Mouse (Mus musculus) kidney, adult 2 months (tissue): ENCODE data around the gene Strn4. TPM values are rescaled to one million over a fixed set of nuclear protein-coding genes. Genes with fewer than 3 reads are reported as not detected.

ENCODE experiments used
- DNase-seq: peaks from one replicate; pipeline ENCODE4 v3.0.0; 2021
- H3K27ac ChIP-seq: fragments of 200-500 bp; 2 replicates; pipeline ENCODE4 v1.5.1; 2012; ENCODE audit warnings: low read depth, low read length, control low read depth, inconsistent platforms; ENCODE audit not compliant: insufficient read depth
- H3K27me3 ChIP-seq: fragments of 200-500 bp; replicated peaks from 2 replicates; pipeline ENCODE4 v1.6.1; 2012; ENCODE audit warnings: mild to moderate bottlenecking, moderate library complexity, low read length, inconsistent platforms; ENCODE audit not compliant: control insufficient read depth, insufficient read depth
- H3K36me3 ChIP-seq: fragments of 200-500 bp; 2 replicates; pipeline ENCODE4 v1.6.1; 2012; ENCODE audit warnings: mild to moderate bottlenecking, moderate library complexity, low read length, inconsistent platforms; ENCODE audit not compliant: control insufficient read depth, insufficient read depth
- H3K4me1 ChIP-seq: fragments of 200-500 bp; 2 replicates; pipeline ENCODE4 v1.6.1; 2011; ENCODE audit warnings: low read length; ENCODE audit not compliant: control insufficient read depth, insufficient read depth
- H3K4me3 ChIP-seq: fragments of 200-500 bp; 2 replicates; pipeline ENCODE4 v1.5.1; 2011; ENCODE audit warnings: mild to moderate bottlenecking, low read depth, low read length, control low read depth; ENCODE audit not compliant: insufficient read depth
- CTCF ChIP-seq: fragments of 200-500 bp; conservative IDR thresholded peaks from 2 replicates; pipeline ENCODE4 v1.5.1; 2011; ENCODE audit warnings: low read depth, mild to moderate bottlenecking, control low read depth, low read length, moderate library complexity, mixed read lengths; ENCODE audit not compliant: insufficient read depth, insufficient read length
- POLR2A ChIP-seq: fragments of 200-500 bp; IDR thresholded peaks from one replicate; pipeline ENCODE4 v1.6.1; 2011; ENCODE audit warnings: low read depth, low read length, control low read depth
- WGBS: fragments of 180-500 bp; shearing (Covaris S2); methylation state at CpG from one replicate; pipeline ENCODE4 v1.1.7; 2018; 5-methylcytosine and 5-hydroxymethylcytosine counted together
- polyA plus RNA-seq: library from polyadenylated mRNA; depleted of rRNA; stranded (reverse); fragments of >200 nt; gene quantifications from 2 replicates; pipeline ENCODE4 v1.2.3, GENCODE M21; 2012

Strn4 gene
- polyA plus RNA-seq, 1 experiment, result 94.4 TPM

- H3K36me3 ChIP-seq, result no peaks in the 10 kb centered on the region
- no peak for TF ChIP-seq CTCF
- TF ChIP-seq POLR2A, result no peak
- peak overlapping the region; percentile 83 for H3K4me3 ChIP-seq
- 0 out of 2 replicates have a peak, but pooled peaks cover 5% of the 10 kb centered on the region for H3K4me1 ChIP-seq
- H3K27ac ChIP-seq, result peak overlapping the region; percentile 63
- DNase-seq, result peak; percentile 21
- 44% methylated on average over 11 of the region's 11 CpGs for WGBS
- no peaks in the 10 kb centered on the region for H3K27me3 ChIP-seq
These were observed 26.2 kb downstream of the Strn4 start for GRCm38 (mm10) chr7:16841561-16842560.

GRCm38 (mm10) chr7:16842645-16843063, 27.0 kb downstream of the Strn4 start, which contains the start of gene Prkd2:
Gene Prkd2 (plus strand): TSS chr7:16842902.
- Histone ChIP-seq H3K4me1 (0 out of 2 replicates have a peak, but pooled peaks cover 5% of the 10 kb centered on the region), H3K27me3 (no peaks in the 10 kb centered on the region), H3K36me3 (no peaks in the 10 kb centered on the region), H3K4me3 (peak within 1 kb of the TSS; percentile 83), H3K27ac (peak within 1 kb of the TSS; percentile 67)
- under 1% methylated on average over 32 of the region's 32 CpGs for WGBS
- TF ChIP-seq POLR2A, result peak; percentile 52
- TF ChIP-seq CTCF, result no peak
- DNase-seq, result peak; percentile 95

- WGBS, result 4% methylated on average over 33 of the region's 33 CpGs
- DNase-seq, result peak; percentile 62
- H3K4me3 ChIP-seq, result peak overlapping the region; percentile 83
- TF ChIP-seq CTCF, result no peak
- TF ChIP-seq POLR2A, result no peak
- H3K4me1 ChIP-seq, result 0 out of 2 replicates have a peak, but pooled peaks cover 5% of the 10 kb centered on the region
- H3K27me3 ChIP-seq, result no peaks in the 10 kb centered on the region
- H3K27ac ChIP-seq, result peak overlapping the region; percentile 67
- no peaks in the 10 kb centered on the region for H3K36me3 ChIP-seq
These were observed 27.9 kb downstream of the Strn4 start for GRCm38 (mm10) chr7:16843441-16844171.

- no peaks in the 10 kb centered on the region for H3K36me3 ChIP-seq
- WGBS, result 47% methylated on average over 3 of the region's 3 CpGs
- H3K4me1 ChIP-seq, result 0 out of 2 replicates have a peak, but pooled peaks cover 5% of the 10 kb centered on the region
- H3K4me3 ChIP-seq, result peak overlapping the region; percentile 83
- peak overlapping the region; percentile 73 for H3K27ac ChIP-seq
- peak; percentile 50 for DNase-seq
- TF ChIP-seq CTCF (no peak), POLR2A (no peak)
- H3K27me3 ChIP-seq, result no peaks in the 10 kb centered on the region
These were observed 29.0 kb downstream of the Strn4 start for GRCm38 (mm10) chr7:16844696-16845071.

GRCm38 (mm10) chr7:16845072-16845819, 29.6 kb downstream of the Strn4 start:
- peak; percentile 78 for DNase-seq

GRCm38 (mm10) chr7:16845820-16846167, 30.1 kb downstream of the Strn4 start:
- 33% methylated on average over 10 of the region's 10 CpGs for WGBS
- Histone ChIP-seq H3K4me3 (peak overlapping the region; percentile 83), H3K27me3 (no peaks in the 10 kb centered on the region), H3K4me1 (0 out of 2 replicates have a peak, but pooled peaks cover 5% of the 10 kb centered on the region), H3K27ac (peak overlapping the region; percentile 71), H3K36me3 (no peaks in the 10 kb centered on the region)
- DNase-seq, result no peak
- no peak for TF ChIP-seq POLR2A
- TF ChIP-seq CTCF, result no peak

More at GRCm38 (mm10) chr7:16845072-16845819, 29.6 kb downstream of the Strn4 start:
- Histone ChIP-seq H3K36me3 (no peaks in the 10 kb centered on the region), H3K4me1 (0 out of 2 replicates have a peak, but pooled peaks cover 5% of the 10 kb centered on the region), H3K4me3 (peak overlapping the region; percentile 83), H3K27ac (peak overlapping the region; percentile 73), H3K27me3 (no peaks in the 10 kb centered on the region)
- WGBS, result 27% methylated on average over 14 of the region's 14 CpGs
- TF ChIP-seq CTCF, result no peak
- no peak for TF ChIP-seq POLR2A
